Mouse (Mus musculus) olfactory bulb, adult 2 months (tissue): ENCODE measurements around the gene Crnkl1. TPM values are rescaled to one million over a fixed set of nuclear protein-coding genes. Genes with fewer than 3 reads are reported as not detected.
"Not testable (repeated sequence)": the region's sequence is repeated elsewhere in the genome, so short reads cannot be mapped to it uniquely, and the experiment has no call there.

Experiments used
- H3K27ac ChIP-seq: fragments of 200-500 bp; 2 replicates; pipeline ENCODE4 v1.5.1; 2012; ENCODE audit warnings: low read depth, low read length; ENCODE audit not compliant: insufficient read depth
- H3K4me1 ChIP-seq: fragments of 200-500 bp; 2 replicates; pipeline ENCODE4 v1.6.1; 2012; ENCODE audit warnings: low read length; ENCODE audit not compliant: control insufficient read depth, insufficient read depth
- H3K4me3 ChIP-seq: fragments of 200-500 bp; 2 replicates; pipeline ENCODE4 v1.5.1; 2012; ENCODE audit warnings: mild to moderate bottlenecking, low read depth, low read length, moderate library complexity; ENCODE audit not compliant: insufficient read depth
- CTCF ChIP-seq: fragments of 200-500 bp; IDR thresholded peaks from 2 replicates; pipeline ENCODE4 v1.5.1; 2012; ENCODE audit warnings: low read depth, mild to moderate bottlenecking, low read length, moderate library complexity; ENCODE audit not compliant: insufficient read depth
- POLR2A ChIP-seq: fragments of 200-500 bp; IDR thresholded peaks from 2 replicates; pipeline ENCODE4 v1.6.1; 2012; ENCODE audit warnings: mild to moderate bottlenecking, low read depth, low read length, moderate library complexity; ENCODE audit not compliant: insufficient read depth
- WGBS: fragments of 180-500 bp; shearing (Covaris S2); methylation state at CpG from one replicate; pipeline ENCODE4 v1.1.7; 2018; 5-methylcytosine and 5-hydroxymethylcytosine counted together
- polyA plus RNA-seq: library from polyadenylated mRNA; stranded (reverse); fragments of >200 nt; gene quantifications from 2 replicates; pipeline ENCODE4 v1.2.4, GENCODE M21; 2012; ENCODE audit warnings: low replicate concordance; ENCODE audit not compliant: missing spikeins, insufficient read depth, insufficient read length

Gene Crnkl1
- polyA plus RNA-seq, 1 experiment: not detected

GRCm38 (mm10) chr2:145901861-145902260 is 33.0 kb downstream of the Crnkl1 start, which contains the start of gene Naa20:
Gene Naa20, plus strand, starts transcription at chr2:145902099.
- no peak for TF ChIP-seq POLR2A
- WGBS: 94% methylated on average over 6 of the region's 6 CpGs
- Histone ChIP-seq H3K4me3 (peak within 1 kb of the TSS; percentile 69), H3K27ac (no peak within 1 kb of the TSS), H3K4me1 (peaks cover 6% of the 10 kb centered on the region; the same call in 1 of the 2 replicates)

GRCm38 (mm10) chr2:145900318-145900717 is 34.5 kb downstream of the Crnkl1 start:
- H3K27ac ChIP-seq, H3K4me1 ChIP-seq: not testable (repeated sequence)
- 77% methylated on average over 8 of the region's 8 CpGs for WGBS

GRCm38 (mm10) chr2:145898106-145898505 is 36.7 kb downstream of the Crnkl1 start:
- Histone ChIP-seq H3K27ac (no peak overlapping the region), H3K4me3 (no peak overlapping the region), H3K4me1 (no peaks in the 10 kb centered on the region)
- no peak for TF ChIP-seq POLR2A
- WGBS: 68% methylated on average over 9 of the region's 9 CpGs

More at GRCm38 (mm10) chr2:145900318-145900717, 34.5 kb downstream of the Crnkl1 start:
- H3K4me3 ChIP-seq: not testable (repeated sequence)

GRCm38 (mm10) chr2:145893756-145894155 is 41.1 kb downstream of the Crnkl1 start:
- no peak overlapping the region for H3K4me3 ChIP-seq
- H3K4me1 ChIP-seq: peaks cover 3% of the 10 kb centered on the region; the same call in 1 of the 2 replicates
- TF ChIP-seq CTCF: no peak
- WGBS: 98% methylated on average over 6 of the region's 6 CpGs
- H3K27ac ChIP-seq: no peak overlapping the region

- TF ChIP-seq CTCF: no peak
- TF ChIP-seq POLR2A: no peak
- 73% methylated on average over 2 of the region's 2 CpGs for WGBS
- Histone ChIP-seq H3K27ac (no peak overlapping the region), H3K4me3 (no peak overlapping the region), H3K4me1 (peaks cover 10% of the 10 kb centered on the region)
Observed at GRCm38 (mm10) chr2:145890571-145890970, 44.2 kb downstream of the Crnkl1 start.

- no peak overlapping the region for H3K4me3 ChIP-seq
- H3K27ac ChIP-seq: no peak overlapping the region
- WGBS: 72% methylated on average over 6 of the region's 6 CpGs
- TF ChIP-seq CTCF (no peak), POLR2A (no peak)
- H3K4me1 ChIP-seq: peaks cover 21% of the 10 kb centered on the region
Observed at GRCm38 (mm10) chr2:145888766-145889480, 45.9 kb downstream of the Crnkl1 start.

- H3K27ac ChIP-seq: peak overlapping the region; percentile 69
- H3K4me1 ChIP-seq: peaks cover 21% of the 10 kb centered on the region
- no peak overlapping the region for H3K4me3 ChIP-seq
- TF ChIP-seq CTCF (no peak), POLR2A (no peak)
- 50% methylated on average over 14 of the region's 14 CpGs for WGBS
Observed at GRCm38 (mm10) chr2:145887937-145888765, 46.7 kb downstream of the Crnkl1 start.

GRCm38 (mm10) chr2:145884913-145885785 is 49.7 kb downstream of the Crnkl1 start:
- TF ChIP-seq POLR2A (no peak), CTCF (no peak)
- H3K4me3 ChIP-seq: no peak overlapping the region
- peak overlapping the region; percentile 22; the same call in 1 of the 2 replicates for H3K27ac ChIP-seq
- 69% methylated on average over 14 of the region's 14 CpGs for WGBS
- H3K4me1 ChIP-seq: peaks cover 20% of the 10 kb centered on the region

GRCm38 (mm10) chr2:145884036-145884912 is 50.5 kb downstream of the Crnkl1 start:
- no peak overlapping the region for H3K4me3 ChIP-seq
- H3K4me1 ChIP-seq: peaks cover 20% of the 10 kb centered on the region
- WGBS: 55% methylated on average over 17 of the region's 17 CpGs
- TF ChIP-seq CTCF: no peak
- no peak for TF ChIP-seq POLR2A
- no peak overlapping the region for H3K27ac ChIP-seq
